Mouse (Mus musculus) right cerebral cortex, adult 18-20 months (tissue): Measurements from ENCODE around the gene Rbx1.
A peak's percentile ranks its signal among the peaks of the same experiment; 100 is the strongest.

Experiments
- DNase-seq: peaks from one replicate; pipeline ENCODE4 v3.0.0; 2022; ENCODE audit warnings: mixed read lengths

Gene Rbx1

GRCm38 (mm10) chr15:81485483-81485882, 19.4 kb downstream of the Rbx1 start:
- DNase-seq = no peak

- DNase-seq = no peak
Observed at GRCm38 (mm10) chr15:81503466-81503865, 37.4 kb downstream of the Rbx1 start.

GRCm38 (mm10) chr15:81503995-81504394, 37.9 kb downstream of the Rbx1 start:
- no peak for DNase-seq

GRCm38 (mm10) chr15:81507201-81507600, 41.1 kb downstream of the Rbx1 start:
- DNase-seq = no peak

GRCm38 (mm10) chr15:81510621-81511020, 44.5 kb downstream of the Rbx1 start:
- DNase-seq = no peak

- DNase-seq = no peak
Observed at GRCm38 (mm10) chr15:81511601-81512261, 45.6 kb downstream of the Rbx1 start.

- peak; percentile 54 for DNase-seq
Observed at GRCm38 (mm10) chr15:81514111-81514971, 48.2 kb downstream of the Rbx1 start.

- no peak for DNase-seq
Observed at GRCm38 (mm10) chr15:81515221-81515620, 49.1 kb downstream of the Rbx1 start.

- DNase-seq = no peak
Observed at GRCm38 (mm10) chr15:81518031-81518430, 51.9 kb downstream of the Rbx1 start.

- no peak for DNase-seq
Observed at GRCm38 (mm10) chr15:81518761-81519160, 52.7 kb downstream of the Rbx1 start.

- peak; percentile 5 for DNase-seq
Observed at GRCm38 (mm10) chr15:81522036-81522751, 56.1 kb downstream of the Rbx1 start.

- no peak for DNase-seq
Observed at GRCm38 (mm10) chr15:81522761-81523168, 56.7 kb downstream of the Rbx1 start.

GRCm38 (mm10) chr15:81523169-81523871, 57.2 kb downstream of the Rbx1 start:
- DNase-seq = peak; percentile 91

- no peak for DNase-seq
Observed at GRCm38 (mm10) chr15:81523901-81524300, 57.8 kb downstream of the Rbx1 start.
